Mouse (Mus musculus) erythroblast, embryonic 14.5 days (primary cell): Measurements from ENCODE around the gene Itpk1. TPM values are rescaled to one million over a fixed set of nuclear protein-coding genes. Genes with fewer than 3 reads are reported as not detected.

ENCODE experiments used
- H3K27me3 ChIP-seq: 2 replicates; pipeline ENCODE4 v1.6.1; 2012; ENCODE audit warnings: inconsistent platforms; ENCODE audit not compliant: control insufficient read depth
- H3K36me3 ChIP-seq: 2 replicates; pipeline ENCODE4 v1.6.1; 2012; ENCODE audit warnings: mild to moderate bottlenecking, inconsistent platforms; ENCODE audit not compliant: control insufficient read depth
- H3K4me1 ChIP-seq: 2 replicates; pipeline ENCODE4 v1.6.1; 2012; ENCODE audit warnings: inconsistent platforms; ENCODE audit not compliant: control insufficient read depth
- H3K4me3 ChIP-seq: replicated peaks from 2 replicates; pipeline ENCODE3; 2012; ENCODE audit warnings: moderate library complexity, mild to moderate bottlenecking, inconsistent platforms
- H3K9me3 ChIP-seq: 2 replicates; pipeline ENCODE4 v1.6.1; 2012; ENCODE audit warnings: low read length, inconsistent platforms, mixed read lengths; ENCODE audit not compliant: control insufficient read depth
- GATA1 ChIP-seq: IDR thresholded peaks from 2 replicates; pipeline ENCODE4 v1.6.1; 2012; ENCODE audit warnings: low read length, inconsistent platforms, mixed read lengths
- TAL1 ChIP-seq: IDR thresholded peaks from 3 replicates; pipeline ENCODE4 v1.6.1; 2012; ENCODE audit warnings: low read length, inconsistent platforms, mixed read lengths
- polyA plus RNA-seq: library from polyadenylated mRNA; stranded (reverse); fragments of >175 nt; gene quantifications from 2 replicates; pipeline ENCODE4 v1.2.3, GENCODE M21; 2012

The Itpk1 gene
- polyA plus RNA-seq, 1 experiment = 0.24 TPM

DNA sequence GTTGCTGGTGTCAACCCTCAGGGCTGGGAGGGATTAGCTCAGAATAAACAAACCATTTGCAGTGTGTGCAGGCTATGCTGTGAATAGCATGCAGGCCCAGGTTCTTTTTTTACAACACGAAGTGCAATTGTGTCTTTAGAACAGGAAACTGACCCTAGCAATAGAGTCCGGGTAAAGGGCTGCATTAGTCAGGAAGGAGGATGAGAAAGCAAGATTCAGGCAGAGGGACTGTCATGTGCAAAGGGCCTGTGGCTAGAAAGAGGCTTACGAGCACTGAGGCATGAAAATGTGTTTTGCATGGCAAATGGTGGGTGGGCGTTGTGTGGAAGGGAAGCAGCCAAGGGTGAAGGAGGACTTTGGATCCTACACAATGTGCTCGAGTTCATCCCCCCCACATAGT, 176.7 kb downstream of the Itpk1 start:
- H3K36me3 ChIP-seq = no peaks in the 10 kb centered on the region
- TF ChIP-seq TAL1 (no peak), GATA1 (no peak)
- peaks cover 12% of the 10 kb centered on the region for H3K4me1 ChIP-seq
- no peaks in the 10 kb centered on the region for H3K27me3 ChIP-seq
- H3K4me3 ChIP-seq = no peak overlapping the region
- H3K9me3 ChIP-seq = no peaks in the 10 kb centered on the region

DNA sequence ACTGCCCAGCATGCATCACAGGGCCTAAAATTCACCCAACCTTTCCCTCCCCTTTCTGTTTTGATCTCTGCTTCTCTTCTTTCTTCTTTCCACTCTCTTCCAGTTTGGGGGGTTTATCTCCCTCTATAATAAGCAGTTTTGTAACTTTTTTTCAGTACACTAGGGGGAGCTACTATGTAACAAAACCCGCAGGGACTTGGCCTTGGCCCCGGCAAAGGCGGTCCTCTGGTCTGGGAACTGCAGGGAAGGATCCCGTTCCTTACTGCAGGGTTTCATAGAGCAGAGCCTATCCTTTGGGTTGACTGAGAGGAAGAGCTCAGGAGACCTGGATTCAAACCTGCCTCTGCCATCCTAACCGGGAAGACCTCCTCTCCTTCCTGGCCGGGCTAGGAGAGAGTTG, 180.0 kb downstream of the Itpk1 start:
- H3K9me3 ChIP-seq = no peaks in the 10 kb centered on the region
- TF ChIP-seq TAL1 (no peak), GATA1 (no peak)
- no peaks in the 10 kb centered on the region for H3K36me3 ChIP-seq
- H3K27me3 ChIP-seq = no peaks in the 10 kb centered on the region
- H3K4me1 ChIP-seq = peaks cover 14% of the 10 kb centered on the region
- H3K4me3 ChIP-seq = no peak overlapping the region

DNA sequence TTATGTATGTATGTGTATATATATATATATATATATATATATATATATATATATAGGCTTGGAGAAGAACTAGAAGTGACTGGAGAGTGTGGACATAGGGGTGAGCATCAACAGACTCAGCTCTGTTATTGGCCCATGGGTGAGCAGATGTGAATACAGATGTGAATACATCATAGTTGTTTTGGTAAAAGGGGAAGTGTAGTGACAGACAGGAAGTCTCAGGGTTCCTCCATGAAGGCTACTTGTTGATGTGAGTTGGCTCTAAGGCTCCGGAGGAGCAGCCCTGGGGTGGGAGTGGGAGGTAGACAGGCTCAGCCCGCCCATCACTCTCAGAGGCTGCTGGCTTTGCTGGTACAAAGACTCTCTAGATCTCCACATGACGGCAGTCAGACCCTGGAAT, 180.5 kb downstream of the Itpk1 start:
- Histone ChIP-seq H3K4me1 (peaks cover 14% of the 10 kb centered on the region), H3K4me3 (no peak overlapping the region), H3K27me3 (no peaks in the 10 kb centered on the region), H3K9me3 (no peaks in the 10 kb centered on the region), H3K36me3 (no peaks in the 10 kb centered on the region)
- no peak for TF ChIP-seq GATA1

DNA sequence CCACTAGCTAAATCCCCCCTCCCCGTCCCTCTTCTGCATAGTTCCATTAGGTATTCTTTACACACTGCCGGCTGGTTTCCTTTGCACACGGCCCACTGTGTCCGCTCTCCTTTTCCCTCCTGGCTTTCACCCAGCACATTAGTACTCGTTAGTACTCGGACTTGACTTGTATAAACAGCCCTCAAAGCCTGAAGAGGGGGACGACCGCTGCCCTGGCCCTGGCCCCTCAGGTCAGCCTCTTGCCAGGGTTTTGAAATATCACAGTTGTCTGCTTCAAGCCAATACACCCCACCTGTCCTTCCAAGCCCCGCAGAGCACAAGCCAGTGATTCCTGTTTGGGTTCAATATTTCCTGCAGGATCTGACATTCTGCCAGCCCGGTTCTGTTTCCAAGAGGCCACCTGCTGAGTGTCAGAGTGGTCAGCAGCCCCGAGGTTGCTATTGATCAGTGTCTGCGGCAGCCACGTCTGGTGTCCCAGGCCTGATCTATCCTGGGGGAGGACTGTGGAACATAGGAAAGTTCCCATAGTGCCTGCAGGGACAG, 182.9 kb downstream of the Itpk1 start:
- no peaks in the 10 kb centered on the region for H3K27me3 ChIP-seq
- TF ChIP-seq GATA1 = no peak
- no peak for TF ChIP-seq TAL1
- H3K36me3 ChIP-seq = no peaks in the 10 kb centered on the region
- H3K9me3 ChIP-seq = no peaks in the 10 kb centered on the region
- no peak overlapping the region for H3K4me3 ChIP-seq
- H3K4me1 ChIP-seq = peaks cover 2% of the 10 kb centered on the region

DNA sequence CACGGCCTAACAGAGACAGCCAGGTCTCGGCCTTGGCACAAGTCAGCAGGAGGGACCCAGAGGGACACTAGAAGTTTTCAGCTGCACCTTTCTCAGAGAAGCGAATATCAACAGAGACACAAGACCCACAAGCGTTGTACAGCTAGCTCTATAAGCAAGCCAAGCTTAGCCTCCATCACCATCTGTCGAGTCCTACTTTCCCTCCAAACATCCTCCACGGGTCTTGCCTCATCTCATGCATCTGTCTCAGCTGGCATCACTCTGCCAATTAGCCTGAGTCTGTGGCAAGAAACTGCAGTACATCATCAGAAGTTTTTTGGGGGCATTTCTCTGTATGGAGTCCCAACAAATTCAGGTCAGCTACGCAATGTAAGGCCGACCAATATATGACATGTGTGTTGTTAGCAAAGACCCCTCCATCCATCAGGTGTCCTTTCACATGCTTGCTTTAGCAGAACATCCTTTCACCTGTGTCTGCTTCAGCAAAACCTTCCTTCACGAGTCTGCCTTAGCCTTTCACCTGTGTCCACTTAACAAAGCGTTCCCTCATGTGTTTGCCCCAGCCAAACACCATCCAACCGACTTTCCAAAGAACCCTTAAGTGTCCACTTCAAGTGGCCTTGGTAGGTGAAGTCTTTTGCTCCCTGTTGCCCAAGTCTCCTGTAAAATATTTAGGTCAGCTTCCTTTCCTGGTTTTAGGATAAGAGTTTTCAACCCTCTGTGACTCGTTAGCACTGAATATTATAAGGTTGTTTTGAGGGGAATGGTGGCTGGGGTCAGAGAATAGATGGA, 184.6 kb downstream of the Itpk1 start:
- Histone ChIP-seq H3K4me1 (peaks cover 2% of the 10 kb centered on the region), H3K4me3 (no peak overlapping the region), H3K36me3 (no peaks in the 10 kb centered on the region), H3K27me3 (no peaks in the 10 kb centered on the region), H3K9me3 (no peaks in the 10 kb centered on the region)
- TF ChIP-seq GATA1 = no peak
- TF ChIP-seq TAL1 = no peak

Other genes starting within 250 kb of the Itpk1 start
- 0.52 and 0.53 TPM in 2 replicates for gene Golga5, start 235.8 kb downstream of the Itpk1 start, polyA plus RNA-seq
- gene Chga, start 150.0 kb downstream of the Itpk1 start, polyA plus RNA-seq = 4.6 and 8.0 TPM in 2 replicates
- 0.09 TPM in 1 of 2 replicates, not detected in the other for gene Moap1, start 38.7 kb upstream of the Itpk1 start, polyA plus RNA-seq
- 0.13 and 0.16 TPM in 2 replicates for gene Tmem251, start 38.8 kb upstream of the Itpk1 start, polyA plus RNA-seq
- gene Gm28051, start 52.8 kb upstream of the Itpk1 start, polyA plus RNA-seq = 0.55 TPM in 1 of 2 replicates, not detected in the other
- 0.80 and 1.2 TPM in 2 replicates for gene Gon7, start 52.9 kb upstream of the Itpk1 start, polyA plus RNA-seq
- 1.8 TPM in 2 replicates for gene Ubr7, start 53.0 kb upstream of the Itpk1 start, polyA plus RNA-seq
- 0.29 and 0.33 TPM in 2 replicates for gene Gm20604, start 53.7 kb upstream of the Itpk1 start, polyA plus RNA-seq
- 0.10 and 0.17 TPM in 2 replicates for gene Btbd7, start 173.5 kb upstream of the Itpk1 start, polyA plus RNA-seq
- gene Cox8c, start 194.4 kb upstream of the Itpk1 start, polyA plus RNA-seq = not detected in 2 replicates
- gene Unc79, start 243.9 kb upstream of the Itpk1 start, polyA plus RNA-seq = 0.01 TPM in 1 of 2 replicates, not detected in the other